Mouse (Mus musculus) lung, postnatal 4 days (tissue): ENCODE results near the gene Rita1.

Experiments
- DNase-seq, 2 experiments: peaks; one replicate each; pipeline ENCODE4 v3.0.0; 2021

The Rita1 gene

DNA sequence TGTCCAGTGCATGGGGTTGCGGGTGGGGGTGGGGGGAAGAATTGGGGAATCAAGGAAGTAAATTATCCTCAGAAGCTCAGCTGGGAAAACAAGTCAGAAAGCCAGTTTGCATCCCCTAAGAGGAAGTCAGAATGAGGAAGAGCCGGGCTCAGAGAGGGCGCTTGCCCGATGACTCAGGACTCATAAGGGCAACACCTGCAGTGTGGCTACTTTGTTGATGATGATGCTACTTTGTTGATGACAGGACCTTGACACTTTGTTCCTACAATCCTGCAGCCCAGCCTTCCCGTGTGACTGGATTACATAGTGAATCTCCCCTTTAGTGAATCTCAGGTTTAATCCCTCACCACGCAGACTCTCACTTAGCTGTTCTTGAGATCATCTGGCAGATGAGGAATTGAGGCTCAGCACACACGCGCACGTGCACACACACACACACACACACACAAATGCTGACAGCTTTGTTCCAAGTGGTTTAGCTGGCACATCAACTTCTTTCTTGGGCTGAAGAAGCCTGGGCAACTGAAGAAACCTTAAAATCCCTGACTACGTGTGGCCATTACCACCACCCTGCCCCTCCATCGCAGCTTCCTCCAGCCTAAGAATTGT is 42.0 kb downstream of the Rita1 start:
- no peak for DNase-seq

DNA sequence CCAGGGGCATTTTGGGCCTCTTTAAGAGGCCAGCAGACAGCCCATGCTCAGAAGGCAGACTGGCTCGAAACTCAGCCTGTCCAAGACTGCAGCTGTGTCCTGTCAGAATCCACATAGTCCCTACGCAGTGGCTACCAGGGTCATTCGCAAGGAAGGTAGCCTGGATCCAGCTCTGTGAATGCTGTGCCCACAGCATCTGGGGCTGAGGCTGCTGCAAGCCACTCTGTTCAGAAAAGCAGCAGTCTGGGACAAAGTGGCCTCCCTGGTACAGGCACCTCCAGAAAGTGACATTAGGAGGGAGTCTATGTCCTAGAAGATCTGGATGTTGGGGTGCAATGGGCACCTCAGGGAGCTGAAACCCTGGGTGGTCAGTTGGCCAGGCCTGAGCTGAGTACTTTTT is 42.6 kb downstream of the Rita1 start:
- DNase-seq: peak in 1 of 2 experiments; percentile 47

DNA sequence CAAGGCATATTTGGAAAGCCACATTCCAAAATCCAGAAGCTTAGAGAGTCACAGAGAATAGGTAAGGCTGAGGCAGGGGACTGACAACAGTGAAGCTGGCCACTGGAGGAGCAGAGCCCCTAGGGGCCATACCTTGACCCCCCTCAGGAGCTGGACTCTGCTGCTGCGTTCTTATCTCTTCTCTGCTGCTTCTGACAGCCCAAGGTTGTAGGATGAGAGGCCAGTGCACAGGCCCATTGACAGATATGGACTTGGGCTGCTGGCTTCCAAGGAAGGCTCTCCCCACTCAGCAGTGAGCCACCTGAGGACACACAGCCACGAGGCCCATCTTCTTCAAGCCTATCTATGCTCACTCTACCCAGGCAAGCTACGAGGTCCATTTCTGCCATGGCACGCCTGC is 43.4 kb downstream of the Rita1 start:
- DNase-seq: no peak

DNA sequence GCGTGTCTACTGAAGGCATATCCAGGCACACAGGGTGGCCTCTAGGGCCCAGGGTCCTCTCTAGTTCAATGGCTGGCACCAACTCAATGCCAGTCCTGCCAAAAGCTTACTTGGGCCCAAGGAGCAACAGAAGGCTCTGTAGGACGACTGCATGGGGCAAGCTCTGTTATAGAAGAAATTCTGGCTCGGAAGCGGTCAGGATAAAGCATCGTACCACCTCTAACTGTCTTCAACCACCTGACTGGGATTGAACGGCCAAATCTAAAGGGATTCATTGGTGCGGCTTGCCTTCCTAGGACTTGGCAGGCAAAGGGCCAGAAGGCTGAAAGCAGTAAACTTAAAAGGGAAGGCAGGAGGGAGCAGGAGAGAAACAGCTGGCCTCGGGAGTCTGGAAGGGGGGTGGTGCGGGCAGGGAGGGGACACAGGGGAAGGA is 44.0 kb downstream of the Rita1 start:
- DNase-seq: no peak

DNA sequence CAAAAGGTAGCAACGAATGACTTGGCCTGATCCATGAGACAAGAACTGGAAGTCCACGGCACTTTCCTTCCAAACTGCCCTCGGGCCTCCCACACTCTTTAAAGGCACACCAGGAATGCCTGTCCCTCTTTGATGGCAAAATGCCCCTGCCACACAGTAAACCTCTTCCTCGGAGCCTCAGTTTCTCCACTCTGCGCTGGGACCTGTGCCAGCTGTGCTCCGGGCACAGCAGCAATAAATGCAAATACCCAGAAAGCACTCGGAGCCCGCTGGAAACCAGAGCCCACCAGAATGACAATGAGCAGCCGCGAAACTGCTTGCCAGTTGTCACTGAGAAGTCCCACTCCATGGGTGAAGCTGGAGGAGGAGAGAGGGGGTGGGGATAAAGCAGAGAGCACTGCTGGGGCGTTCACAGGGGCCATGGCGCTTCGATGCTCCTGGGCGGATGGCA is 44.6 kb downstream of the Rita1 start:
- DNase-seq: no peak

DNA sequence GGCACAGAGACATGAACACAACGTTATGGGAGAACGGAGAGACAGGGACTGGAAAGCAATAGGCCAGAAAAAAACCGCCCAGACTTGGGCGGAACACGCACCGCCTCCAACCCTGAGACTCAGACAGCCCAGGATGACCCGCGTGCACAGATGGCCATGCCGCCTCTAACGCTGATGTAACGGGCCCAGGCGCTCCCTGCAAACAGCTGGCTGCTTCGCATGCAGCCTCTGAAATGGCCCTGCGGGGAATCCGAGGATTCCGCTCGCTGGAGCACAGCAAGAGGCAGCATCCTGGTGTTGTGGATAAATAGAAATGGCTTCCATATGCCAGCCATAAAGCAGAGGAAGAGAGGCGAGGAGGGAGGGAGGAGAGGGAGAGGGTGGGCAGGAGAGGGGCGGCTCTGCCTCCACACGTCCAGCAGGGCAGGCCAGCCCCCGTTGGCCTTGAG is 45.1 kb downstream of the Rita1 start:
- DNase-seq: peak; percentile 69 to 90

DNA sequence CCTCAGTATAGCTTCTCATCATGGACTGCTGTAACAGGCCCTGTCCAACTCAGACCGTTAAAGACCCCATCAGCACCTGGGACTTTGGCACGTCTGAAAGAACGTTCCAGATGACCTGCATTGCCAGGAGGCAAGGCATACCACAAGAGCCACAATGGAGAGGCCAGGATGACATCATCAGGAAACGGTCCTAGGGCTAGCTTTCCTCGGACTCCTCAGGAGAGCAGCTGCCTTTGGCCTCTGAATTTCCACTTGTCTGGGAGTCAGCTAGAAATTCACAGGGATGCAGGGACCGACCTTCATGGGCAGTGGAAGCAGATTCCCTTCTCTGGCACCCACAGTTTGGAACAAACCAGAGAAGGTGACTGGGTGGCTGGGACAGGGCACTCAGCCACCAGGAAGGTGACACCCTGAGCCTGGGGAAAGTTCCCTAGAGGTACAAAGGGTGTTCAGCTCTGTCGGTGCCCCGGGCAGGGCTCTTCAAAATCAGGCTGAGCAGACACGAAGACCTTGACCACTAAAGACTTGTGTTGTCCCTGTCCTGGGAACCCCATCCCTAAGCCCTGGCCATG is 45.6 kb downstream of the Rita1 start:
- DNase-seq: peak; percentile 25 to 30

DNA sequence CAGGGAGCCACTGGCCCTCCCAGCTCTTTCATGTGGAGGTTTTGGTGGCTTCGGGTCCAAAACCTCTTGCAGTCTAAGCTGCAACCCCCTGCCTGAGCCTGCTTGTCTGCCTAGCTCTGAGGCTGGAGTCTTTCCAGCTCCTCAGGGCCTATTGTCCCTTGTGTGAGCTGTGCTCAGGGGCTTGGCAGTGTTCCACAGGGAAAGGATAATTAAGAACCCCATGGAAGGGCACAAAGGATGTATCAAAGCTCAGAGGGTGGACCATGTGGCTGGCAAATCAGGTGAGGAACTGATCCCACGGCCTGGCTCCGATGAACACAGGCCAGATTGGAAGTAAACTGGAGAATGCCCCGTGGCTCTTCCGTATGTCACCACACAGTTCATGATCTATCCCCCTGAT is 46.3 kb downstream of the Rita1 start:
- DNase-seq: peak; percentile 52

DNA sequence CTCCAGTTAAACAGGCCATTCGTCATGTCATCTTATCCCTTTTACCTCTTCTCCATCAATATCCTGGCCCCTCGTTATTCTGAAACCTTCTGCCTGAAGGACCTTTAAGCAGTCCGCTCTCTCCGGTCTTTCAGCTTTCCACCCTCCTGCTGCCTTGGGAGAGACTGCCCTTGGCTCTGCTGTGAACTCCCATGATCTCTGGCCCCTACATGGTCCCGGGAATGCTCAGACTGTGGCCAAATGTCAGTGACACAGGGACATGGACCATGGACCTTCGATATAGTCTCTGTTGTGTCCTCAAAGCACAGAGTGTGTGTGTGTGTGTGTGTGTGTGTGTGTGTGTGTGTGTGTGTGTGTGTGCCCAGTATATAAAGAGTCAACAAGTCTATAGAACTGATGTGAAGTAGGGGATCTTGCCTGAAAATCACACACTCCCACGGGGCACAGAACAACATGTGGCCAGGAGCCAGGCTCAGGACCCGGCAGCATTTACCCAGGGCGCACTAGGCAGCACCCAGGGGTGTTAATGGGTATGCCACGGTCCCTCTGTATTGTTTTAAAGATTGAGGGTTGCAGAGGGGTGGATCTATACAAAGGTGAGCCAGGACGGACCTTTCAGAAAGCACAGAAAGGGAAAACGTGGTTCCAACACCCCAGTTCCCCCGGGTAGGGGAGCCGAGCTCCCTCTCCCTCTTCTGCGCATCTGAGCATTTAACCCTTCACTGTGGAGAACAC is 47.1 kb downstream of the Rita1 start:
- DNase-seq: no peak

DNA sequence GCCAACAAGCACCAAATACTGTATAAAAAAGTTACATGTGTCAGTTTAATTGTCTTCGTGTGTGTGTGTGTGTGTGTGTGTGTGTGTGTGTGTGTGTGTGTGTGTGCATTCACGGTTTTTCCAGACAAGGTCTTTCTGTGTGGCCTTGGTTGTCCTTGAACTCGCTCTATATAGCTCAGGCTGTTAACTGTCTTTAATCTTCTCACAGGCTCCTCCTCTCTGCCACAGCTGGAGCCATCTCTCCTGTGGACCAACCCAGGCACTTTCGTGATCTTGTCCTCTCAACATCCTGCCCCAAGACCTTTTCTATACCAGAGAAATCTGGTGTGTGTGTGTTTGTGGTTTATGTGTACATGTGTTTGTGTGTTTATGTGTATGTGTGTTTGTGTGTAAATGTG is 48.5 kb downstream of the Rita1 start:
- DNase-seq: peak in 1 of 2 experiments; percentile 23

DNA sequence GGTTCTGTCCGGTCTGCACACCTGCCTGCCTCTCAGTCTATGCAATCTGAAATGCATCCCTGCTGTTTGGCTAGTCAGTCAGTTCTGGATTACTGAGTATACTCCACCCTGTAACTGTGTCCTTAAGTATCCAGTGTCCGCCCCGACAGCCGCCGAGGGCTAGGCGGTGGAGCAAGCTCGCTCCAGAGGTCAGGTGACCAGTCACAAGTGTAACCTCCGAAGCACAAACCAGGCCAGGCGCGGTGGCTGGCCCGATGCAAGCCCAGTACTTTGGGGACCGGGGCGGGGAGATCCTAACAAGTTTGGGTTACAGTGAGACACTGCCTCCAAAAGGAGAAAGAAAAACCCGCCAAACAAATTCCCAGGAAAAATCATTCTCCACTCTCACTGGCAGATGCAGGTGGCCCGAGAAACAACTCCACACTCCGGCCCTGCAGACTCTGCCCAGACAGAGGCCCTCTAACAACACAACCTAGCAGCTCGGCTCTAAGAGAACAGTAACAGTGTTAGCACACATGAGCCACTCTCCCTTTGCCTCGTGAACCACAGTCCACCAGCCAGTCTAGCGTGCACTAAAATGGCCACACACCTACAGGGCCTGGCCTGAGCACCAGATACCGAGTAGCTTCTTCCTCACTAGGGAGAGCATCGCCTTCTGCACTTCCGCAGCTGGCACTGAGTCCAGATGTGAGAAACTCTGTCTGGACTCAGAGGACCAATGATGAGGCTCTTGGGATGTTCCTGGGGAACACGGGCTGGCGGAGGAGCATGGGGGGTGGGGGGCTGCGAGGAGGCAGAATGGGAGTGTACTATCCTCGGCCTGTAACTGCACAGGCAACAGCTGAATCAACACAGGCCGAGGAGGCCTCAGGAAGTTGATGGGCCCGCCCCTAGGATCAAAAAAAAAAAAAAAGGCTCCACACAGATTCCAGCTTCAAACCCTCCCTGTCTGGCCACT is 49.2 kb downstream of the Rita1 start:
- peak; percentile 51 to 76 for DNase-seq

DNA sequence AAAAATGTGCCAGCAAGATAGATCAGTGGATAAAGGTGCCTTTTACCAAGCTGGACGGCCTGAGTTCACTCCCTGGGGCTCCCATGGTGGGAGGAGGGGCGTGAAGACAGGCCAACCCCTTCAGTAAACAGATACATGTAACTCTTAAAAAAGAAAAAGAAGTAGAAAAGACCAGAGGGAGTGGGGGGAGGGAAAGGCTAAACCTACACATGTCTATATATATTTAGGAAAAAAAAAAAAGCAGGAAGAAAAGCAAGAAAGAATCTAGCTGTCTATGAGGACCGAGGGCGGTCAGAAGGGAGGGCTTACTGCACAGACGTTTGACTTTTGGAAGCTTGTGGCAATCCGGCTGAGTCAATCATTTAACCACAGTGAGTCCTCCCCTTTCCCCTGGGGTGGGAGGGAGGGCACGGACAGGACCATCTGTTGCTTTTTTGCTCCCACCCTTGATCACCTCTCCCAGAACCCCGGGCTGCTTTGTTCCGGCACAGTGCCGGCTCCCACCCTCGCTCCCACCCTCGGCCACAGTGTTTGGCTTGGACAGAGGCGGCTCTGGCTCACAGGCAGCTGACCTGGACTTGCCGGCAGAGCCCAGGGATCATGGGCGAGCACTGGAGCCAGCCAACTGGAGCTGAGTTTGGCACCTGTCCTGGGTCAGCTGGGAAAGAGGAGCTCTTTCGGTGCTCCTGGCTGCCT is 51.6 kb downstream of the Rita1 start:
- peak; percentile 53 to 77 for DNase-seq

DNA sequence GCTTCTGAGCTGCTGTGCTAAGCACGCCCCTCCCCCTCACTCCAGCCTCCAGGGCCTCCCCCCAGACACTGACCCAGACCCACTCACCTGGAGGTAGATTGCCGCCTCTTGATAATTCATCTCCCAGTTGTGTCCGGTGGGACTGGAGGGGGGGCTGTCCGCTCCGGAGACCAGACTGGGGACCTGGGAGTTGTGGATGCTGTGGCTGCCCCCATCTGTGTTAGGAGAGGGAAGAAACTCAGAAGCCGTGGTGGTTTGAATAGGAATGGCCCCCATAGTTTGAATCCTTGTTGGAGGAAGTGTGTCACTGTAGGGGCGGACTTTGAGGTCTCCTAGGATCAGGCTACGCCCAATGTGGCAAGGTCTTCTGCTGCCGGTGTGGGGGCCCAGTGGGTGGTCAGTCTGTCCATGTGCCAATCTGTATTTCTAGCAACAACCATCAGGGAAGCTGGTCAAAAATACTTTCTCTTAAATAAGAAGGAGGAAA is 52.2 kb downstream of the Rita1 start:
- DNase-seq: no peak

DNA sequence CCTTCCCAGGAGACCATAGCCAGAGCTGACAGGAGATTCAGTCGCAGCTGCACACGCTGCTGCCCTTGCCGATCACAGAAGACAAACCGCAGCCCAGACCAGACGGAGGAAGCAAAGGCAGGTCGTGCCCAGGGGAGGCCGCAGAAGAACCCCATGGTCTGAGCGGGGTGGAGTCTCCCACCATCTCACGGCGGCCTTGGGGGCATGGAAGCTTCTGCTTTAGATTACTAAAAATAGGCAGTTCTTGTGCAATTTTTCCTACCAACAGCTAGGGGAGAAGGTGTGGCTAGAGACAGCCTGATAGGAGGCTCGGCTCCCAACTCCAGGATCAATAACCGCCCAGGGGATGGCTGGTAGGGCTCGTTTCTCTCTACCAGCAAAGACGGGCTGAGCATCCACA is 53.6 kb downstream of the Rita1 start:
- peak in 1 of 2 experiments; percentile 54 for DNase-seq

DNA sequence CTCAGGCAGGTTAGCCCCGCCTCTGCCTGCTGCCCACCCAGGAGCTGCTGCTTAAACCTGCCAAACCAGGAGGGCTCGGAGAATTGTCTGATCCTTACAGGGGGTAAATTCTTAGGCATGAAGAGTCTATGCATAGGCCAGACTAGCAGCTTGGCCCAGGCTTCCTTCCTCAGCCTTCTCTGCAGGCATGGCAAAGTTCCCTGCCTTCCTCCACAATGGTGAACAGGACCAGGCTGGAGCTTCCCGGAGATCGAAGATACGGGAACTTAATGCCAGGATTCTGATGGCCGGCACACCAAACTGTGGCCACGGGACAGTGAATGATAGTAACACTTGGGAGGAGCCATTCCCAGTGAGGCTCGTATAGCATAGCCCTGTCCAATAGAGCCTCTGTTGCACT is 54.3 kb downstream of the Rita1 start:
- DNase-seq: no peak

DNA sequence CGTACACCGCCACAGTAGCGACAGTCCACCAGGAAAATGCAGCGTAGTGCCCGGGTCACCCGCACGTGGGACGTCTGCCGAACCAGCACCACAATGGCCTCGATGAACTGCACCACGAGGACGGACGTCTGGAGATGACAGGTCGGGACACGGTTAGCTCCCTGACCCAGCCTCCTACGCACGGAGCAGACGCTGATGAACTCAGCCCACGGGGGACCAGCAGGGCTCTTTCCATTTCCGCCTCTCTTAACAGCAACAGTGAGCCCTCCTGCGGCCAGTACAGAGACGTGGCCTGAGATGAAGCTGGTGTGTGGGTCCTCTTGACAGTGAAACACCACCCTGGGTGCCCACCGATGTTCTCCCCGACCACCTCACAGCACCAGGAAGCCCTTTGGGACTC is 56.5 kb downstream of the Rita1 start:
- no peak for DNase-seq

DNA sequence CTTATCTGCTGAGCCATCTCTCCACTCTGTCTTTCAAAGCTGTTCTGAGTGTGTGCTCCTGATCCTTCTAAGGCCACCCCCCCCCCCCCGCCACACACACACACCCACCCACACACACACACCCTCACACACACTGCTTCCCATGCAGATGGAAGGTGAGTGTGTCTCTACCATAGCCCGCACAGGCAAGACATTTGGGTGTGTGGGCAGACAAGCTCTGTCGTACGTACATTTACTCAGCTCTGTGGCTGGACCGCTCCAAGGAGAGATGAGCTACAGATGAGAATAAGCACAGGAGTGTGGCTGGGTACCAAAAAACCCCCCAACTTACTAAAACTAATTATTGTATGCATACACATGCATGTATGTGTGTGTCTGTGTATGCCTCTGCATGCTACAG is 61.7 kb downstream of the Rita1 start:
- no peak for DNase-seq

DNA sequence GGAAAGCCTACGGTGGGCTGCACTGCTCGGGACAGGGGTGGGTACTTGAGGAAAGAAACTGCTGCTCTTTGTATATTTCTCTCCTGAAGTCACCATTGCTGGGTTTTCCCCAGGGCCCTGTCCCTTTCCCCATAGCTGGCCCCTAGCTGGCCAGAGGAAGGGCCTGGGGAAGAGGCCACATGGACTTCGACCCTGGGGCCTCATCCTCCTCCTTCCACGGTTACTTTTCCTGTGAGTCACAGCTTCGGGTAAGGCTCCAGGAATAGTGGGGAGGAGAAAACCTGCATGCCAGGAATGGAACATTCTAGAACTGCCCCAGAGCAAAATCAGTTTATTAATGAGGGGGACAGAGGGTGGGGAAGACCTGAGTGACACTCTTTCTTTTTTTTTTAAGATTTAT is 62.3 kb downstream of the Rita1 start:
- DNase-seq: no peak

DNA sequence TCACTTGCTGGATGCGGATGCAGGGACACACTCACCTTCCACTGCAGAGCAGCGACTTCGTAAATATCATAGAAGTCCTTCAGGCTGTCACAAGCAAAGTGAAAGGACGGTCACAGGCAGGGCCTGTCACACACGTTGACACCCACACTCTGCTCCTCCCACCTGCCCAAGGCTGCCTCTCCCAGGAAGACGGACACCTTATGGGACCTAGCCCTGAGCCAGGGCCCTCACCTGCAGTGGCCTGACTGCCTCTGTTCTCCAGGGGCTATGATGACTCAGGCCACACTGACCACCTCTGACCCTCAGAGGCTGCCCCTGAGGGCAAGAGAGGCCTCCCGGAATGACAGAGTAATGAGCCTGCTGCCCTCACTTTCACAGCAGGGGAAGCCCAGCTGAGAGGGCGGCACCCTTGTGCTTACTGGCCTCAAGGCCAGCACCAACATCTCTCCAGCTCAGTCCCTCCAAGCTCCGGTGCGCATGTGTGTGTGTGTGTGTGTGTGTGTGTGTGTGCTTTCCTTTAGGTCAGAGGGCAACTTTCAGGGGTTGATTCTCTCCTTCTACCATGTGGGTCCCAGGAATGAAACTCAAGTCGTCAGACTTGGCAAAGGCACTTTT is 64.0 kb downstream of the Rita1 start:
- no peak for DNase-seq
